Comparison of ENCODE assay signal across 11 mouse cellular contexts in genomic region chr16:91614552-91614951, GRCm38 (mm10).
"Had no signal": no experiment of that assay in that cellular context is flagged by ENCODE, and none has a peak within 500 bp of the region (broad histone marks: within the 10 kb centered on the region; RNA-seq: fewer than 3 reads in every experiment).

No protein-coding gene starts in this region.

- DNase-seq: liver, postnatal 0 days; lung, adult 2 months; lung, postnatal 14 days; lung, postnatal 36 days; midbrain, embryonic 14.5 days; right cerebral cortex, postnatal 25 days; thymus, adult 2 months; thymus, postnatal 25 days; thymus, postnatal 4 days had no signal

- ATAC-seq: liver, postnatal 0 days; lung, postnatal 0 days; midbrain, embryonic 16.5 days had no signal
